Mouse (Mus musculus): ENCODE measurements around the gene Tmem255b. TPM values are rescaled to one million over a fixed set of nuclear protein-coding genes. Genes with fewer than 3 reads are reported as not detected.

Tmem255b gene
- polyA plus RNA-seq, 1 experiment from 2014 or later, result 5.8 TPM

GRCm38 (mm10) chr8:13404666-13405131 is 30.3 kb upstream of the Tmem255b start, which contains the start of gene Grk1:
TSS of gene Grk1 (plus strand) at chr8:13405081.
- H3K36me3 ChIP-seq (ENCODE audit: control insufficient read depth, insufficient read depth), result no peaks in the 10 kb centered on the region
- no peaks in the 10 kb centered on the region for H3K9me3 ChIP-seq (ENCODE audit: control insufficient read depth)
- TF ChIP-seq CTCF (IDR thresholded peaks at IDR 0.05; ENCODE audit: low read depth), result no peak
- H3K27ac ChIP-seq (ENCODE audit: low read depth, low read length), result no peak within 1 kb of the TSS
- no peaks in the 10 kb centered on the region for H3K4me1 ChIP-seq (replicated peaks; ENCODE audit: control insufficient read depth, insufficient read depth, low read length)
- no peak for ATAC-seq
- H3K27me3 ChIP-seq (replicated peaks; ENCODE audit: control insufficient read depth, insufficient read depth, low read length), result no peaks in the 10 kb centered on the region
- WGBS, result 79% methylated on average over 5 of the region's 5 CpGs
- H3K4me3 ChIP-seq (ENCODE audit: low read depth, low read length), result no peak within 1 kb of the TSS
- no peak within 1 kb of the TSS for H3K4me2 ChIP-seq (replicated peaks; ENCODE audit: low read depth)
- no peak within 1 kb of the TSS for H3K9ac ChIP-seq (ENCODE audit: low read depth, low read length)

GRCm38 (mm10) chr8:13406011-13406410 is 29.0 kb upstream of the Tmem255b start:
- no peak for ATAC-seq
- H3K9ac ChIP-seq (ENCODE audit: low read depth, low read length), result no peak overlapping the region
- no peak overlapping the region for H3K27ac ChIP-seq (ENCODE audit: low read depth, low read length)
- no peaks in the 10 kb centered on the region for H3K9me3 ChIP-seq (ENCODE audit: control insufficient read depth)
- no peaks in the 10 kb centered on the region for H3K4me1 ChIP-seq (replicated peaks; ENCODE audit: control insufficient read depth, insufficient read depth, low read length)
- no peak overlapping the region for H3K4me2 ChIP-seq (replicated peaks; ENCODE audit: low read depth)
- no peaks in the 10 kb centered on the region for H3K36me3 ChIP-seq (ENCODE audit: control insufficient read depth, insufficient read depth)
- 79% methylated on average over 5 of the region's 5 CpGs for WGBS
- TF ChIP-seq CTCF (IDR thresholded peaks at IDR 0.05; ENCODE audit: low read depth), result no peak
- no peaks in the 10 kb centered on the region for H3K27me3 ChIP-seq (replicated peaks; ENCODE audit: control insufficient read depth, insufficient read depth, low read length)
- H3K4me3 ChIP-seq (ENCODE audit: low read depth, low read length), result no peak overlapping the region

- Histone ChIP-seq H3K27ac (ENCODE audit: low read depth, low read length) (no peak overlapping the region), H3K27me3 (replicated peaks; ENCODE audit: control insufficient read depth, insufficient read depth, low read length) (no peaks in the 10 kb centered on the region), H3K36me3 (ENCODE audit: control insufficient read depth, insufficient read depth) (no peaks in the 10 kb centered on the region), H3K4me3 (ENCODE audit: low read depth, low read length) (no peak overlapping the region), H3K4me1 (replicated peaks; ENCODE audit: control insufficient read depth, insufficient read depth, low read length) (no peaks in the 10 kb centered on the region), H3K9me3 (ENCODE audit: control insufficient read depth) (no peaks in the 10 kb centered on the region), H3K4me2 (replicated peaks; ENCODE audit: low read depth) (no peak overlapping the region), H3K9ac (ENCODE audit: low read depth, low read length) (no peak overlapping the region)
- peak; percentile 85 for TF ChIP-seq CTCF (IDR thresholded peaks at IDR 0.05; ENCODE audit: low read depth)
- 21% methylated on average over 6 of the region's 6 CpGs for WGBS
- ATAC-seq, result 0 out of 2 replicates have a peak, but pooled peaks have one; percentile 45
These were observed 23.4 kb upstream of the Tmem255b start for GRCm38 (mm10) chr8:13411597-13411996.

- Histone ChIP-seq H3K27ac (ENCODE audit: low read depth, low read length) (no peak overlapping the region), H3K27me3 (replicated peaks; ENCODE audit: control insufficient read depth, insufficient read depth, low read length) (no peaks in the 10 kb centered on the region), H3K9me3 (ENCODE audit: control insufficient read depth) (no peaks in the 10 kb centered on the region), H3K4me1 (replicated peaks; ENCODE audit: control insufficient read depth, insufficient read depth, low read length) (no peaks in the 10 kb centered on the region), H3K36me3 (ENCODE audit: control insufficient read depth, insufficient read depth) (no peaks in the 10 kb centered on the region), H3K9ac (ENCODE audit: low read depth, low read length) (no peak overlapping the region), H3K4me3 (ENCODE audit: low read depth, low read length) (no peak overlapping the region), H3K4me2 (replicated peaks; ENCODE audit: low read depth) (no peak overlapping the region)
- WGBS, result 59% methylated on average over 13 of the region's 13 CpGs
- peak; percentile 91 for TF ChIP-seq CTCF (IDR thresholded peaks at IDR 0.05; ENCODE audit: low read depth)
- ATAC-seq, result no peak
These were observed 22.0 kb upstream of the Tmem255b start for GRCm38 (mm10) chr8:13412891-13413558.

GRCm38 (mm10) chr8:13413823-13414390 is 21.1 kb upstream of the Tmem255b start:
- H3K9me3 ChIP-seq (ENCODE audit: control insufficient read depth), result no peaks in the 10 kb centered on the region
- H3K36me3 ChIP-seq (ENCODE audit: control insufficient read depth, insufficient read depth), result no peaks in the 10 kb centered on the region
- 44% methylated on average over 12 of the region's 12 CpGs for WGBS
- no peak overlapping the region for H3K9ac ChIP-seq (ENCODE audit: low read depth, low read length)
- H3K27me3 ChIP-seq (replicated peaks; ENCODE audit: control insufficient read depth, insufficient read depth, low read length), result no peaks in the 10 kb centered on the region
- no peak overlapping the region for H3K27ac ChIP-seq (ENCODE audit: low read depth, low read length)
- ATAC-seq, result no peak
- no peak overlapping the region for H3K4me2 ChIP-seq (replicated peaks; ENCODE audit: low read depth)
- H3K4me1 ChIP-seq (replicated peaks; ENCODE audit: control insufficient read depth, insufficient read depth, low read length), result no peaks in the 10 kb centered on the region
- no peak for TF ChIP-seq CTCF (IDR thresholded peaks at IDR 0.05; ENCODE audit: low read depth)
- H3K4me3 ChIP-seq (ENCODE audit: low read depth, low read length), result no peak overlapping the region

GRCm38 (mm10) chr8:13415879-13416278 is 19.1 kb upstream of the Tmem255b start:
- H3K4me2 ChIP-seq (replicated peaks; ENCODE audit: low read depth), result no peak overlapping the region
- H3K27ac ChIP-seq (ENCODE audit: low read depth, low read length), result no peak overlapping the region
- no peak overlapping the region for H3K9ac ChIP-seq (ENCODE audit: low read depth, low read length)
- WGBS, result 78% methylated on average over 10 of the region's 10 CpGs
- H3K36me3 ChIP-seq (ENCODE audit: control insufficient read depth, insufficient read depth), result no peaks in the 10 kb centered on the region
- no peaks in the 10 kb centered on the region for H3K9me3 ChIP-seq (ENCODE audit: control insufficient read depth)
- ATAC-seq, result no peak
- no peaks in the 10 kb centered on the region for H3K4me1 ChIP-seq (replicated peaks; ENCODE audit: control insufficient read depth, insufficient read depth, low read length)
- no peaks in the 10 kb centered on the region for H3K27me3 ChIP-seq (replicated peaks; ENCODE audit: control insufficient read depth, insufficient read depth, low read length)
- no peak overlapping the region for H3K4me3 ChIP-seq (ENCODE audit: low read depth, low read length)
- TF ChIP-seq CTCF (IDR thresholded peaks at IDR 0.05; ENCODE audit: low read depth), result no peak

All from intestine, postnatal 0 days (tissue).